Mouse (Mus musculus) spleen, adult 2 months (tissue): Measurements from ENCODE around the gene Pwwp2b. TPM values are rescaled to one million over a fixed set of nuclear protein-coding genes. Genes with fewer than 3 reads are reported as not detected.

Experiments used
- DNase-seq, 2 experiments: peaks; one replicate each; pipeline versions ENCODE4 v3.0.0 to v3.0.0-alpha.2; 2012 to 2021; ENCODE audit warnings: low spot score in 2 of 2, low read depth in 1 of 2
- H3K27ac ChIP-seq: fragments of 200-500 bp; 2 replicates; pipeline ENCODE4 v1.5.1; 2012; ENCODE audit warnings: low read length, inconsistent platforms; ENCODE audit not compliant: insufficient read depth
- H3K27me3 ChIP-seq: fragments of 200-500 bp; 2 replicates; pipeline ENCODE4 v1.6.1; 2012; ENCODE audit warnings: mild to moderate bottlenecking, moderate library complexity, low read length, inconsistent platforms; ENCODE audit not compliant: control insufficient read depth, insufficient read depth
- H3K36me3 ChIP-seq: fragments of 200-500 bp; 2 replicates; pipeline ENCODE4 v1.6.1; 2012; ENCODE audit warnings: mild to moderate bottlenecking, low read length, inconsistent platforms; ENCODE audit not compliant: control insufficient read depth, insufficient read depth
- H3K4me1 ChIP-seq: fragments of 200-500 bp; 2 replicates; pipeline ENCODE4 v1.6.1; 2011; ENCODE audit warnings: inconsistent platforms; ENCODE audit not compliant: control insufficient read depth, insufficient read depth, insufficient read length
- H3K4me3 ChIP-seq: fragments of 200-500 bp; 2 replicates; pipeline ENCODE4 v1.5.1; 2011; ENCODE audit warnings: mild to moderate bottlenecking, inconsistent platforms; ENCODE audit not compliant: insufficient read depth, insufficient read length; ENCODE audit errors: extremely low read depth
- CTCF ChIP-seq: fragments of 200-500 bp; IDR thresholded peaks from 2 replicates; pipeline ENCODE4 v1.5.1; 2011; ENCODE audit warnings: mild to moderate bottlenecking, inconsistent platforms; ENCODE audit not compliant: insufficient read depth, insufficient read length, insufficient replicate concordance; ENCODE audit errors: extremely low read depth
- POLR2A ChIP-seq: fragments of 200-500 bp; IDR thresholded peaks from 2 replicates; pipeline ENCODE4 v1.6.1; 2011; ENCODE audit warnings: low read depth, low read length, inconsistent platforms
- WGBS: fragments of 180-500 bp; shearing (Covaris S2); methylation state at CpG from one replicate; pipeline ENCODE4 v1.1.7; 2018; 5-methylcytosine and 5-hydroxymethylcytosine counted together
- polyA plus RNA-seq: library from polyadenylated mRNA; depleted of rRNA; stranded (reverse); fragments of >200 nt; gene quantifications from 2 replicates; pipeline ENCODE4 v1.2.3, GENCODE M21; 2012

Gene Pwwp2b
- polyA plus RNA-seq, 1 experiment, result 6.4 TPM

- no peaks in the 10 kb centered on the region for H3K4me1 ChIP-seq
- no peak overlapping the region for H3K4me3 ChIP-seq
- peak in 1 of 2 experiments; percentile 1 for DNase-seq
- 87% methylated on average over 9 of the region's 9 CpGs for WGBS
- no peak overlapping the region for H3K27ac ChIP-seq
- TF ChIP-seq CTCF, result no peak
- no peak for TF ChIP-seq POLR2A
- H3K36me3 ChIP-seq, result no peaks in the 10 kb centered on the region
- H3K27me3 ChIP-seq, result no peaks in the 10 kb centered on the region
Measured at GRCm38 (mm10) chr7:139216464-139216863, 31.8 kb upstream of the Pwwp2b start.

DNA sequence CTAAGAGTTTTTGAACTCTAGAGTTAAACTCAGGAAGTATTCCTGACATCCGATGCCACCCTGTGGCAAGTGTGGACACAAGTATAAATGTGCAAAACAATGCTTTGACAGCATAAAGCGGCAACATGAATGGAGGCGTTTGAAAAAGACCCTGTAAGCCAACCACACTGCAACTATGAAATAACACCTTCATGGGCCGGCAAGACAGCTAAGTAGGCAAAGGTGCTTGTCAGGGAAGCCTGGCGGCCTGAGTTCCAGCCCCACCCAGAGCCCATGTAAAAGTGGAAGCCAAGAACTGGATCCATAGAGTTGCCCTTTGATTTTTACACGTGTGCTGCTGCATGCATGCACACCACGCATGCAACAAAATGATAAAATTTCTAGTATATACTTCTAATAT, 31.2 kb upstream of the Pwwp2b start:
- H3K27me3 ChIP-seq, result no peaks in the 10 kb centered on the region
- H3K36me3 ChIP-seq, result no peaks in the 10 kb centered on the region
- WGBS, result 91% methylated on average over 7 of the region's 7 CpGs
- no peak for TF ChIP-seq POLR2A
- TF ChIP-seq CTCF, result no peak
- no peak for DNase-seq
- no peak overlapping the region for H3K4me3 ChIP-seq
- no peaks in the 10 kb centered on the region for H3K4me1 ChIP-seq
- no peak overlapping the region for H3K27ac ChIP-seq

DNA sequence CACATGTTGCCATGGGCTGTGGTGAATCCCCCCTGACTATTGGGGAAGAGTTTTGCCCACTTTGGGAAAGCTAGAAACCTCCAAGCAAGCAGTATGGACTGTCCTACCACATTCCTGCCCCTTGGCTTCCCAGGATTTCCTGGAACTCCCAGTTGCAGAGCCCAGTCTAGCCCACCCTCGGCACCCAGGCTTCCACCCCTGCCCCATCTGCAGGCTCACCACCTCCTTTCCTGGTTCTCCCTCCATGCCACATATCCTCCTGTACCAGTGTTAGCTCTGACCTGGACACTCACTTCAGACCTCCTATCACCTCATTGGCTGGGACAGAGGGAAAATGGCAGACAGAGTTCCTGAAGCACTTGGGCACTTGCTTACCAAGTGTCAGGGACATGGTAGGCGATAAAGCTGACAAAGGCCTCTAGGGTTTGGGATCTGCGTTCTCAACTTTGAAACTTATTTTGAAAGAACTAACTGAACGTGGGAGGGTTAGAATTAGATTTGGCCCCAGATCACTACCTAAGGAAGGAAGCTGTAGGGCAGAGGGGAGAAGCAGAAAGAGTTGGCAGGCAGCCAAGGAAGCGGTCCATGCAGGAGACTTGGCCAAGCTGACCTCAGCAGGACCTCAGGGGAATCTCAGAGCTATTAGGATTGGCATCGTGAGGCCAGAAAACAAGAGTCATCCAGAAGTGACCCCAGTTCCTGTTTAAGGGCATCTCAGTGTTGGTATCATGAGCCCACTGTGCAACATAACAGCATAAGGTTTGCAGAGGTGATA, 29.5 kb upstream of the Pwwp2b start:
- Histone ChIP-seq H3K4me1 (no peaks in the 10 kb centered on the region), H3K4me3 (no peak overlapping the region), H3K27ac (no peak overlapping the region), H3K36me3 (no peaks in the 10 kb centered on the region), H3K27me3 (no peaks in the 10 kb centered on the region)
- 33% methylated on average over 6 of the region's 6 CpGs for WGBS
- TF ChIP-seq POLR2A (no peak), CTCF (no peak)
- peak in 1 of 2 experiments; percentile 2 for DNase-seq

GRCm38 (mm10) chr7:139219486-139219885, 28.8 kb upstream of the Pwwp2b start:
- Histone ChIP-seq H3K4me1 (peaks cover under 1% of the 10 kb centered on the region; the same call in 1 of the 2 replicates), H3K27me3 (no peaks in the 10 kb centered on the region), H3K27ac (no peak overlapping the region), H3K4me3 (no peak overlapping the region), H3K36me3 (no peaks in the 10 kb centered on the region)
- 79% methylated on average over 5 of the region's 5 CpGs for WGBS
- DNase-seq, result no peak
- no peak for TF ChIP-seq CTCF
- no peak for TF ChIP-seq POLR2A

- DNase-seq, result no peak
Measured at GRCm38 (mm10) chr7:139220303-139220702, 28.0 kb upstream of the Pwwp2b start.

GRCm38 (mm10) chr7:139221072-139221471, 27.2 kb upstream of the Pwwp2b start:
- no peak for DNase-seq
- H3K27ac ChIP-seq, result no peak overlapping the region
- H3K27me3 ChIP-seq, result no peaks in the 10 kb centered on the region
- TF ChIP-seq CTCF, result no peak
- TF ChIP-seq POLR2A, result no peak
- no peaks in the 10 kb centered on the region for H3K36me3 ChIP-seq
- peaks cover 7% of the 10 kb centered on the region; the same call in 1 of the 2 replicates for H3K4me1 ChIP-seq
- H3K4me3 ChIP-seq, result no peak overlapping the region
- 84% methylated on average over 5 of the region's 5 CpGs for WGBS

More at GRCm38 (mm10) chr7:139220303-139220702, 28.0 kb upstream of the Pwwp2b start:
- Histone ChIP-seq H3K4me1 (peaks cover 7% of the 10 kb centered on the region; the same call in 1 of the 2 replicates), H3K36me3 (no peaks in the 10 kb centered on the region), H3K27me3 (no peaks in the 10 kb centered on the region), H3K27ac (no peak overlapping the region), H3K4me3 (no peak overlapping the region)
- 25% methylated on average over 2 of the region's 2 CpGs for WGBS
- TF ChIP-seq POLR2A (no peak), CTCF (no peak)

DNA sequence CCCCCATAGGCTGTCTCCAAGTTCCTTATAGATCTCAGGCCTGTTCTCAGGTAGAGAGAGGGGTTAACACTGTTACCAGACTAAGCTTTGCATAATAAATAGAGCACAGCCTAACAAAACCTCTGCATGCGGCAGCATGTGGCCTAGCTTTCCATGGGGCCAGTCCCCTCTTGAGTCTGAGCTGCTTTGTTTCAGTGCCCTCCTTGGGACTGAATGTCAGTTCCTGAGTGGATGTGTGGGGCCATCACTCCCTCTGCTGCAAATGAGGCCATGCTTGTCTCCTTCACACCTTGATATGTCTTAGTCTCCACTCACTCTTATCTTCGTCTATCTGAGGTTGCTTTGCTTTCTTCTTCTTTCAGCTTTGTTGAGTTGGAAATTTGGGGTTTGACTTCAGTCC, 26.4 kb upstream of the Pwwp2b start:
- H3K36me3 ChIP-seq, result no peaks in the 10 kb centered on the region
- DNase-seq, result no peak
- WGBS, result 86% methylated on average over 2 of the region's 2 CpGs
- H3K4me3 ChIP-seq, result no peak overlapping the region
- peaks cover 7% of the 10 kb centered on the region; the same call in 1 of the 2 replicates for H3K4me1 ChIP-seq
- TF ChIP-seq POLR2A (no peak), CTCF (no peak)
- H3K27me3 ChIP-seq, result no peaks in the 10 kb centered on the region
- no peak overlapping the region for H3K27ac ChIP-seq
